Mouse (Mus musculus) adrenal gland, postnatal 10 days (tissue): ENCODE data around the gene Gm21788. TPM values are rescaled to one million over a fixed set of nuclear protein-coding genes. Genes with fewer than 3 reads are reported as not detected.
"Not testable (repeated sequence)": the region's sequence is repeated elsewhere in the genome, so short reads cannot be mapped to it uniquely, and the experiment has no call there.

Experiments used
- DNase-seq: peaks from one replicate; pipeline ENCODE4 v3.0.0; 2021; ENCODE audit warnings: mixed read lengths
- long read RNA-seq, 2 experiments: library from polyadenylated mRNA; stranded (forward); transcript quantifications; one replicate each; pipeline ENCODE4 v2.0.0; 2021
- total RNA-seq, 2 experiments: library from RNA; stranded (reverse); gene quantifications; 2 replicates each; pipeline ENCODE4 v1.2.3; 2021

The Gm21788 gene
- total RNA-seq, result not detected
- long read RNA-seq, experiment 1, result 0 reads
- long read RNA-seq, experiment 2, result 0 reads

DNA sequence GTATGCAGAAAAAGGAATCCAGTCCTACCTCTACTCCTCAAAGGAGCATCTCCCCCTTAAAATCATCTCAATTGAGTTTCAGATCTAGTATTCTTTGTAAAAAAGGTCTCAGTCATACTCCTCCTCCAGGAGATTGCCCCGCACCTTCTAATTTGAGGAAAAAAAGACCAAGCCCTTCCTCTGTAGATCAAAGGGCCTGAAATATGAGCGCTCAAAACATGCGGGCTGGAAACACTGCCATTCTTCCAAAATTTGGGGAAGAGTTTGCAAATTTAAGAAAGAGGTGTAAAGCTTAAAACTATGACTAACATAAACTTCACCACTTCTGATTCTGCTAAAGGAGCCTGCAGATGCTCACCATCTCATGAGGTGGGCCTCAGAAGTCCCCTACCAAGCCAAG is at the start of gene Gm21788:
Gene Gm21788 (plus strand): TSS at position 301 of the 400 bp plus-strand sequence.
- DNase-seq, result not testable (repeated sequence)

Other genes with a start within 250 kb of the Gm21788 start
- not detected for gene Gm21244, start 235.7 kb upstream of the Gm21788 start, total RNA-seq
- not detected for gene Gm28998, start 151.2 kb upstream of the Gm21788 start, total RNA-seq
- gene Gm20826, start 233.5 kb downstream of the Gm21788 start, total RNA-seq, result not detected